Mouse (Mus musculus) CD4-positive, CD25-positive, alpha-beta regulatory T cell, adult 2 months (primary cell): ENCODE data around the gene Manf.

Experiments used
- DNase-seq: peaks from one replicate; pipeline ENCODE4 v3.0.0-alpha.2; 2012; ENCODE audit warnings: low read depth, low spot score

Manf gene

DNA sequence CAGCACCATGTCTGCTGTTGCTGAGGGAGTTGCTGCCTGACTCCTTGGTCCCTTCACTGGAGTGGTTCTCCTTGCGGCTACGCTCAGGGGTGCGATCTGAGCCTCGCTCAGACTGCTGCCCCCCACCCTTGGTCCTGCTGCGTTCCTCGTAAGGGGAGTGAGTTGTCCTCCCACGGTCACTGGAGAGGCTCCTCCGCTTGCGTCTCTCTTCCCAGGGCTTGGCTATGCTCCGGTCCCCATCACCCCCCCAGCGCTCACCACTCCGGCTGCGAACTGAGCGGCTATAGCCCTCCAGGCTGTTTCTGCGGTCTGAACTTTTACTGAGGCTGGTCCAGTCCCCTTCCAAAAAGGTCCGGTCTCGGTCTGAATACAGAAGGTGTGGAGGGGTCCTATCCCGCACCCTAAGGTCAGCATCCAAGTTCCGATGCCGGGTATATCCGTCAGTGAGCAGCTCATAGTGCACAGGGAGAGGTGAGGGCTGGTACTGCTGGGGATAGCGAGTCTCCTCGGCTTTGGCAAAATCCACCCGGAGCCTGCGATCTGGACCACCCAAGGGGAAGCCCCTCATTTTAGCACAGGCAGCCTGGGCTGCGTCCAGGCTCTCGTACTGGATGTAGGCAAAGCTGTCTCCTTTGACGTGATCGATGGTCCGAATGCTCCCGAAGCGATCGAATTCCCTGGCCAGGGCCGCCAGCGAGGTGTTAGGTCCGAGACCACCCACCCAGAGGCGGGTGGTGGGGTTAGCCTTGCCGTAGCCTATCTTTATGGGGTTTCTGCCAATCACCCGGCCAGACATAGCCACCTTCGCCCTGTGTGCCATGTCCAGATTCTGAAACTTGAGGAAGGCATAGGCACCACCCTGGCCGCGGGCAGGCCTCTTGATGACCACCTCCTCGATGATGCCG is 6.5 kb downstream of the Manf start:
- no peak for DNase-seq

DNA sequence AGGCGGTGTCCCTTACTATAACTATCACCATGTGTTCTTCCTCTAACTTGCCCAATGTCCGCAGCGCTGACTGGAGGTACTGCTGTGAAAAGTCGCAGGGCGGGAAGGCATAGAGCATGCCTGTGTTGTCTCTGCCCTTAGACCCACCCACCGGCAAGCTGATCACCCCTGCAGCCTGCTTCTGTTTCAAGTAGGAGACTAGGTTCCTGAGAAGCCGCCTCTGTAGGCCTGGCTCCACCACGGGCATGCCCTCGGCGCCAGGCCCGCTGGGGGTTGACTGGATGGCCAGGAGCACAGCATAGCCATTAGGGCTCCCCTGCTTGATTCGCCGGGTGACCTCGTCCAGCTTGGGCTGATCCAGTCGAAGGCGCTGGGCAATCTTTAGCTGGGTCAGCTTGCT is 7.5 kb downstream of the Manf start:
- DNase-seq, result no peak

DNA sequence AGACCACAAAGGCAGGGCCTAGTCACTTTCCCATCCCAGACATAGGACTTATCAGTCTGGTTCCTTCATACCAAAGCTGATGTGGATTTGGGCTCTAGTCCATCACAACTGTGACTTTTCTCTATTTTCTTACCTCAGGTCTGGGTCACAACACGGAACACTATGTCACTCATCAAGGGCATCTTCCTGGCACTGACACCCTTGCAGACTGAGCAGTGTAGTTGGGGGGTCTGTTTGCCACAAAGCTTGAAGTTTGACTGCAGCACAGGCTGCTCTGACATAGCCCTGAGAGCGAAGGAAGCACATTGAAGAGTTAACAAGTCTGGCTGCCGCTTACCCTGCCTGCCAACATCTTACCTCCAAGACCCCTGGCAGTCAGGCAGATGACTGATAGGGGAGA is 8.7 kb downstream of the Manf start:
- no peak for DNase-seq

DNA sequence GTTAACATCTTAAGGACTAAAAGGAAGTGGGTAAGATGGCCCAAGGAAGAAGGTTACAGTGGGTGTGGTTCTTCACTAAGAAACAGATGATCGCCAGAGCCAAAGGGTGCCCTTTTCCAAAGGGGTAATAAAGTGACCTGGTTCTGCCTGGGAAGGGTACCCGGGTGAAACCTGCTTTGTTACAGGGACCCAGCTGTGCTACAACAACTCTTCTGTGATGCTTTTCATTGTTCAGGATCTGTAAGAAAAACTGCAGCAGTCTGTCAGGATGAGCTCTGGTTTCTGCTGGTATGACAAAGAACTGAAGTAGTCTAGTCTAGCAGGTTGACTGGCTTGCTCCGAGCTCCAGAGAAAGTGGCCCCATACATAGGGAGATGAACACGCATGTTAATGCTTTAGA is 9.6 kb downstream of the Manf start:
- no peak for DNase-seq

DNA sequence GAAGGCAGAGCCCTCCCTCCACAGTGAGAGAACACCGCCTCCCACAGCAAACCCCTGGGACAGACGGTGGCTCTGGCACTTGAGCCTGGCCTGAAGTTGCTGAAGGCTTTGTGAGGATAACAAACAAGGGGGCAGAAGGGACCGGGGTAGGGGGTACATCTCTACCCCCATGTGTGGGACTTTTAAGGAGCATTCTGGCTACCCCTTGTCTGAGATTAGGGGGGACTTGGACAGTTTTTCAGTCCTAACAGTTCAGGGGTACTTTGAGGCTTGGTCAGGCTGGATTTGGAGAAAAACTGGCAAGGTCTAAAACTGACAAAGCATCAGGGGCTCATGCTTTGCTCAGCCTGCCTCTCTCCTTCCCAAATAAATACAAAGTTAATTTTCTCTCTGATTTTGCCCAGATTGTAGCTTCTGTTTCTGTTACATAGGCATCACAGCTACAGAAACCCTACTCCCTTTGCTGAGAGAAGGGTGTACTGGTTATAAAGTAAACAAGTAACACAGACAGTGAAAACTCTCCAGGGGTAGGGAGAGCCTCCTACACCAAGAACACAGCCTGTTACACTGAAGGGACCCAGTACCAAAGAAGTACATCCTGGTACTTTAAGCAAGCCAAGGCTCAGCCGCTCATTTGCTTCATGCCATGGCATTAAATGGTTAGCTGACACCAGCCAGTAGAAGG is 10.6 kb downstream of the Manf start:
- no peak for DNase-seq

DNA sequence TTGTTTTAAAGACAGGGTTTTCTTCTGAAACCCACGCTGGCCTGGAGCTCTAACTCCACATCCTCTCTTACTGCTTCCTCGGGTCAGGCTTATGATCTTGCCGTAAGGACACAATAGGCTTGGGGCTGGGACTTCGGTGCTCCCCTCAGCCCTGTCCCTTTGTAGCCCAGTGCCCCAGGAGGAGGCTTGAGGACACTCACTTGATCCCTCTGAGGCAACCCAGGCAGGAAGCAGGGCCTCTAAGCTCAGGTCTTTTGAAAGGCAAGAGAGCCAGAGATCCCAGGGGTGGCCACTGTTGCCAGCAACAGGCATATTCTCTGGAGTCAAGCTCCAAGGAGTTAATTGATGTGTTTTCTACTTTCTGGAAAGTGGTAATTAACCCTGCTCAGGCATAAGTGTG is 12.3 kb downstream of the Manf start:
- no peak for DNase-seq

DNA sequence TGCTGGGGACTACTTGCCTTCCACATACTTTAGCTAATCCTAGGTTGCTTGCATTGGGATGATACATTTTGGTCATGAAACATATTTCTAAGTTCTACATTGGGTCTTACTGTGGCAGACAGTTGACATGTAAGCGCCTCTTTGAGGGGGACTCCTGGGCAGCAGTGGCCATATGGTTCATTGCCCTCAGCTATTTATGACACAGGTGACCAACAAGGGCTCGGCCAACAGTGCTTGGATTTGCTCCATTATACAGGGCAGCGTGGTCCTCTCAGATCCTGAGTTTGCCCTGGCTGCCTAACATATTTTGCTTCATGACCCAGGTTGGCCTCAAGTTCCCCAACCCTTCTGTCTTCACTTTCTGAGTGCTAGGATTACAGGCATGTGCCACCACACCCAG is 15.1 kb downstream of the Manf start:
- no peak for DNase-seq

DNA sequence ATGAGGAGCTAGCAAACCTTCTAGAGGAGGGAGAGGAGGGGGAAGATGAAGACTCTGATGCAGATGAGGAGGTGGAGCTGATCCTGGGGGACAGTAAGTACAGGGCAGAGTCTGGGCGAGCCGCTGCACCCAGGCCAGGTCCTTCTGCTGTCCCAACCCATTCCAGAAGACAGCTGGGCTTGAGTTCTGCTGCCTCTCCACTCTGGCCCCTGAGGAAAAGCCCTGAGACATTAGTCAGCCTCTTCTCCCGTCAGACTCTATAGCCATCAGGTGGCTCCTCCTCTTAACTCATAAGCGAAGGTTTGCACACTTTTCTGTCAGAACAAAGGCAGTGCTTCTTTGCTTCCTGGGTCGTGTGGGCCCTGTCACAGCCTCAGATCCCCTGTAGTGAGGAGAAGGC is 17.6 kb downstream of the Manf start:
- no peak for DNase-seq

DNA sequence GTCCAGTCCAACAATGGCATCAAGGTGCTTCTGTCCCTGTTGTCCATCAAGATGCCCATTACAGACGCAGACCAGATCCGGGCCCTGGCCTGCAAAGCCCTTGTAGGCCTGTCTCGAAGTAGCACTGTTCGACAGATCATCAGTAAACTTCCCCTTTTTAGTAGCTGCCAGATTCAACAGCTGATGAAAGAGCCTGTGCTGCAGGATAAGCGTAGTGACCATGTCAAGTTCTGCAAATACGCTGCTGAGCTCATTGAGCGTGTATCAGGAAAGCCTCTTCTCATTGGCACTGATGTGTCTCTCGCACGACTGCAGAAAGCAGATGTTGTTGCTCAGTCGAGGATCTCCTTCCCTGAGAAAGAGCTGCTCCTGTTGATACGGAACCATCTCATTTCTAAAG is 33.7 kb downstream of the Manf start:
- DNase-seq, result no peak

DNA sequence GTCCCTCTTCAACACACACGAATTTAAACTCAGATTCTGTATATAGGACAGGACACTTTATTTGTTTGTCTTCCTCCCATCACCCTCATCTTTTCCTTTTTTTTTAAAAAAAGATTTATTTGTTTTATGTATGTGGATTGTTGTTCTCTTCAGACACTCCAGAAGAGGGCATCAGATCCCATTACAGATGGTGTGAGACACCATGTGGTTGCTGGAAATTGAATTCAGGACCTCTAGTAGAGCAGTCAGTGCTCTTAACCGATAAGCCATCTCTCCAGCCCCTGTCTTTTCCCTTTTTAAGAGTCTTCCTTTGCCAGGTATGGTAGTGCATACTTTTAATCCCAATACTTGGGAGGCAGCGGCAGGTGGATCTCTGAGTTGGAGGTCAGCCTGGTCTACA is 35.1 kb downstream of the Manf start:
- DNase-seq, result no peak

DNA sequence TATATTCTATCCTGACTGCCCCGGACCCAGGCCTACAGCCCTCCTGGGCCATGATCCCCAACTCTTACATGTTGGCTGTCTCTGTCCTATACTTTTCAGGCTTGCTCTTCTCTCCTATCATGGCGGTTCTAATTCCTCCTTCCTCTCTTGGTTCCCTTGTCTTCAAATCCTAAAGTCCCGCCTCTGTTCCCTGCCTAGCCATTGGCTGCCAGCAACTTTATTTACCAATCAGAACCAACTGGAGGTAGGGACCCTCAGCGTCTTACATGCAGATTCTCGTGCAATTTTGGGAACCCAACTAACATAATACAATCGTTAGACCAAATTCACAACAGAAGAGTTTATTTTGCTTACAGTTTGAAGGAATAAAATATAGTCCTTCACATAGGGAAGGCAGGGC is 49.0 kb downstream of the Manf start:
- no peak for DNase-seq

DNA sequence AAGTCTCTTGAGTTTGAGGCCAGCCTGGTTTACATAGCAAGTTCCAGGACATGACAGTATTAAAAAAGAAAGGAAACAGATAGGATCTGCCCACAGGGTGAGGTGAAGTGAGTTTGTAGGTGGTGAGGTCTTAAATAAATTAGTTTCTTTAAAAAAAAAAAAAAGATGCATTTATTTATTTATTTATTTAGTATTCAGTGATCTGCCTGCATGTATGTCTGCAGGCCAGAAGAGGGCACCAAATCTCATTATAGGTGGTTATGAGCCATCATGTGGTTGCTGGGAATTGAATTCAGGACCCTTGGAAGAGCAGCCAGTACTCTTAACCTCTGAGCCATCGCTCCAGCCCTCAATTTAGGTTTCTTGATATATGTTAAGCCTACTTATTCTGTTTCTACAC is 51.2 kb downstream of the Manf start:
- peak; percentile 52 for DNase-seq

DNA sequence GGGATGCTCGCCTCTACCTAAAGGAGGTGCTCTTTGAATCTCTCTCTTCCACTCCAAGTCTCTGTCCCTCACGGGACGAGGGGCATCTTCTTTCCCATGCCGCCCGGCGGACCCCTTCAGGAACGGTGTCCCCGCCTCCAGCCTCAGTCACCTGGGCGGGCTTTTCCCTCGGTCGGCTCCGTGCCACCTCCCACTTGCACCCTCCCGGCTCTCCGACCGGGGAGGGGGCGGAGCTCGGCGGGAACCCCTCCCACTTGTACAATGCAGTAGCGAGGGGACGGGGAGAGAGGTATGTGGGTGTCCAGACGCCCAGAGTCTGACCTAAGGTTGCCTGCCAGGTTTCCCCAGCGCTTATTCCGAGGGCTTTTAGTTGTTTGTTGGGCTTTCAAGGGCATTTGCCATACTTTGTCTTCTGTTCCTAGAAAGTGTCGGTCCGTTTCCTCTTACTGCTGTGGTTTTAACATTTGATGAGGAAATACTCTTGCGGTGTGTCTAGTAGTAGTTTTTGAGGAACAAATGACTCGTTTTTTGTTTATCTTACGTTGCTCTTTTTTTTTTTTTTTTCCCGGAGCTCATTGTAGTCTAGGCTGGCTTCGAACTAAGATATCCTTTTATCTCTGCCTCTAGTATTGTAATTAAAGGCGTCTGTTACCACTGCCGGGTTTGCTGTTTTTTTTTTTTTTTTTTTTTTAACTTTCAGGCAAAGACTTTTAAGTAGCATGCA is 69.2 kb downstream of the Manf start:
- DNase-seq, result peak; percentile 94

DNA sequence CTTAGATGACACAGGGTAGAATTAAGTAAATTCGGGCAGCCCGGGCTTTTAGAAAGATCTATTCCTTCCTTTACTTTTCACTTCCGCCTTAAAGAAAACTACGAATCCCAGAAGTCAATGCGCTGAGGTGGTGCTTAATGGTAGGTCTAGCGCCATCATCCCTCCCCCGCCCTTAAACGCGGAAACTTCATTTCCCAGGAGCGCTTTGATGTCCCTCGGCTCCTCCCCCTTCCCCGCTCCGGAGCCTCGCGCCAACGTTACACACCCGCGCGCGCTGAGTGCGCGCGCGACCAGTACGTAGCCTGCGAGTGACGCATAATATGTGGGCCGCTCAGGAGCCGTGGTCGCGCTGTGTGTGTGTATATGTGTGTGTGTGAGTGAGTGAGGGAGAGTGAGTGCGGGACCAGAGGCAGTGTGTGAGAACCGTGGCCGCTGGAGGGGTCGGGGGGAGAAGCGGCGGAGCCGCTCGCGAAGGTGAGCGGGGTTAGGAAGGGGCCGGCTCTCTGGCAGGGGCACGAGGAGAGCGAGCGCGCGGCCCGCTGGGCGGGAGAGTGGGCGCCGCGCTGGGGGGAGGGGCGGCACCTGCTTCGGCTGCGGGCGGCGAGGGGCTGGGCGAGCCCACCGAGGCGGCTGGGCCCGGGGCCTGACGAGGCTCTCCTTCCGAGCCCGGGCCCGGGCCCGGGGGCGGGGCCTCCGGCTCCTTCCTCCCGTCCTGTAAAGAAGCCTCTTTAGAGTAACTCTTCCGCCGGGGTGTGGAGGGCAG is 70.0 kb downstream of the Manf start, which contains the start of gene Dcaf1:
Gene Dcaf1 (plus strand): TSS at position 257 of the 763 bp plus-strand sequence.
- DNase-seq, result peak; percentile 99

DNA sequence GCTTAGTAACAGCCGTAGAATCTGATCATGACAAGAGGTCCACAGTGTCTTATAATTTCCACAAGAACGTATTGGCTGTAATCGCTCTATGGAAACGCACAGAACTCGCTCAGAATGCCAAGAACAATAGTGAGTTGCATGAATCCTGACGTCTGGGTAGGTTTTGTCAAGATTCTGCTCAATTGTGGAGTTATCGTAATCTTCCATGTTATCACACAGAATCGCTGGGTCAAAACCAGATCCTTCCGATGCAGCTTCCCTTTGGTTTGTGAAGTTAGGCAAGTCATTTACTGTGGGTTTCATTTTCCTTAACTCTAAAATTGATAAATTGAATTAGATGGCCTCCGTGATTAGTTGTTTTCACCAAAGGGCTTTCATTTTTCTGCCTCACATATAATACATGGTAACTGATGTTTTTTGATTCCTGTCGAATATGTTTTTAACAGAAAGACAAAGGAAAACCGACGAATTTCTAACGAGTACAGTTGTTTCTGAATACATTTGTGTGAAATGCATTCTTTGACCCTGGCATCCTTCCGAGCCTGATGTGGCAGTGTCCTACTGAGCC is 70.6 kb downstream of the Manf start:
- DNase-seq, result peak; percentile 25

DNA sequence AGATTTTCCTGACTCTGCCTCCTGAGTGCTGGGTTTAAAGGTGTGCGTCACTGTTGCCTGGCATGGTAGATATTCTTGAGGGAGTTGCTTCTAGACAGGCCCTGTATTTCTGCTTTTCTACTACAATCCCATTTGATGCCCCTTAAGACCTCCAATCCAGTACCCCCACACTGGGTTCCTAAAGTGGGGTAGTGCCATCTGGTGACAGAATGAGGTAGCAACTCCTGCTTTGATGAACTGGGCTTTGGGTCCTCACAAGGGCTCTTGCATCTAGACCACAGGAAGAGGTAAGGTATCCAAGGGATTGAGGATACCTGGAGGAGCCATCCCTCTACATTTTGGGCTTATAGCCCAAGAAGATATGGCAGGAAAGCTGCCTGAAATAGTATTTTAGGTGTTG is 72.6 kb downstream of the Manf start:
- peak; percentile 42 for DNase-seq

DNA sequence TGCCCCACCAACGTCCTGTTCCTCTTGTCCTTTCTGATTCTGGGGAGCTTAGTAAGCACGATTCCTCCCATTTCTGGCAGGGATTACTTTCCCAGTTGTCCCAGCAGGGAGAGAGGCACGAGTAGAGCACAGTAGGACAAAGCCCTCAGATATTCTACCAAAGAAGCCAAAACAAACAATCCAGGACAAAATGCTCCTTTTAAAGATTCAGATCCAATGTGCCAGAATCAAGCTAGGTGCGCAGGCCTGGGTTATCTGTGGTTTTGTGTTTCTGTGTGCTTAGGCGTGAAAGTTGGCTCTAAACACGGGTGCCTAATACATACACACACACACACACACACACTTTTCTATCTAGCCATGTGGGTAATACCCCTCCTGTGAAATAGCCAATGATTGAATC is 73.6 kb downstream of the Manf start:
- no peak for DNase-seq

DNA sequence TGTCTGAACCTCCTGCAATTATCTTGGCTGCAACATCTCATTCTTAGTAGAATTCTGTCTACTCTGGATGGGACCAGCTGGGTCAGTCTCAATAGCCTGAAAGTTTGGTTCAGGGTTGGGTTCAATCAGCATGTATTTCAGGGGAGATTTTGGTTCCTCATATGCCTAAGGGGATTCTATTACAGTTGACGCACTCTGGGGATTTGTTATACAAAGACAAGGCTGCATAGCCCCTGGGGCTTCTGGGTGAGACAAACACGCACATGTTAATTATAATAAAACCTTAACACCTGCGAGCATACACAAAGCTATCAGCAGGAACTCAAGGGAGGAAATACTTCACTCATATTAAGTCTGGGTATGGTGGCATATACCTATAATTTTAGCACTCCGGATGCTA is 85.3 kb downstream of the Manf start:
- no peak for DNase-seq

DNA sequence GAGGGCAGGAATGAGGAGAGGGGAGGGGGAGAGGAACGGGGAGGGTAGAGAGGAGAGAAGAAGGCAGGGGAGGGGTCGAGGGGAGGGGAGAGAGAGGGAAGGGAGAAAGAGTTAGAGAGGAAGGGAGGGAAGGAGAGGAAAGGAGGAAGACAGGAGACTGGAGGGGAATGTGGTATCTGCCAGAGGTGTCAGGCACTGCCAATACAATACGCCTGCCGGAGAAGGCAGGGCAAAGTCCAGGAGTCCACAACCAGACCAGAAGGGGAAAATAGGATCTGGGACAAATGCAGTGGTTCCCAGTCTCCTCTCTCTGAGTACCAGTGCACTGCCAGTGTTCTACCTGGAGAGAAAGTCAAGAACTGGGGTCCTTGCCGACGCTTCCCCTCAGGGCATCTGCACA is 100.9 kb downstream of the Manf start:
- no peak for DNase-seq

DNA sequence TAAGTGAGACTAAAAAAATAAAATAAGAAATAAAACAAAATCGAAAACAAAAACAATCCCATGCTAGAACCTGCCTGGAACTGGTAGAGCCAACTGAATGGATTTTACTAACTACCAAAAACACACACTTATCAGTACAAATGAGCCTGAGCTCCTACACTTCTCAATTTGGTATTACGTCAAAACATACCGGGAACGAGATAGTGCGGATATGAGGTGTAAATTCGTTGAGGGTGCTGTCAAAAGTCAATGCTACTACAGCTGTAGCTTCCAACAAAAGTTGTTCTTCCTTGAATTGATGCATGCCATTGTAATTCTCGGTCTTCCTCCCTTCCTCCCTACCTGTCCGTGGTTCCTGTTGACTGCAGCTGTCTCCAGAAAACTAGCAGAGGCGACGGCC is 102.4 kb downstream of the Manf start:
- no peak for DNase-seq

DNA sequence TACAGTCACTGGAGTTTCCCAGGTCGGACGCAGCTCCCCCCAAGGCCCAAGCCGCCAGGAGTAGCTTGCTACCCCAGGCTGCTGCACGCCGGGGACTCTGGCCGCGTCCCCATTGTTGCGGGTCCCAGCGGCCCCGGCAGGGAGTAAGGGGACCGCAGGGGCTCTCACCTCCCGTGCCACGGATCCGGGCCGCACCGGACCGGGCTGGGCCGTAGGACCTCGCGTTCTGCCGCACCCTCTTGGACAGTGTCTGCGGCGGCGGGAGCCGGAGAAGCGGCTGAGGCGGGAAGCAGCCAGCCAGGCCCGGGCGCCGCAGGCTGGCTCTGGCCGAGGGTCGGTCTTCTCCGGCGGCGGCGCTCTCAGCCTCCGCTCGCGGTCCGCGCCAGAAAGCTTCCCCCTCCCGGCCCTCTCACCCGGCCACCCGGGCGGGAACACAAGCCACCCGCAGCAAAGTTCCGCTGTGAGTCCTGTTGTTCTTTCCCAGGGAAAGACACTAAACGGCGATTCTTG is 102.9 kb downstream of the Manf start, which contains the start of gene Rad54l2:
Gene Rad54l2 (minus strand): TSS at position 383 of the 510 bp plus-strand sequence.
- DNase-seq, result peak; percentile 87
